ENCODE assay signal across 15 mouse cellular contexts in the genomic region with DNA sequence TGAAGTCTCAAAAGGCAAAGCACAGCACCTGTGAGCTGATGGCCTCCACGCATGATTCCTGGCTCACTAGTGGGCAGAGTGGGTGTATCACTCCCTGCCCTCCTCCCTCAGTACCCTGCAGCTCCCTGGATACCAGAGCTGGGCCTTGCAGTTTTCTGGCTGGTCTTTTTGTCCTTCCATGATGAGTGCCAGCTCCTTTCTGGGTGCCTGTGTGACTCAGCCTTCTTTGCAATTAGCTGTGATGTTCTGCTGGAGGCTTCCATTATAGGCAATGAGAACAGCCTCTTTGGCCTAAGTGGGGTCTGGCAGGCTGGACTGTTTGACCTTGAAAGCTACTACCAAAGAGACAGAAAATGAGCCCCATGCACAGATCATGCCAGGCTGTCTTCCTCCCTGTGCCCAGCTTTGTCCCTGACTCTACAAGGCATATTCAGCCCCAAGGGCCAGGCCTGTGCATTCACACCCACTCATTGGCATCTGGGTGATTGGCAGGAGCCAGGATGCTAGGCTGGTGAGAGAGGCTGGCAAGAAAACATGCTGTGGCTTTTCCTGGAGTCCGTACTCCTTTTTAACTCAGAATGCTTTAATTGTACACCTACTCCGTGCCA. TPM values are rescaled to one million over a fixed set of nuclear protein-coding genes. Genes with fewer than 3 reads are reported as not detected.
DNase-seq lines count a peak whose midpoint lies in the region; ATAC-seq and TF ChIP-seq lines count a peak whose summit lies in the region.
"Had no signal": no experiment of that assay in that cellular context is flagged by ENCODE, and none has a peak within 500 bp of the region (broad histone marks: within the 10 kb centered on the region; RNA-seq: fewer than 3 reads in every experiment).

No protein-coding gene starts in this region.

- DNase-seq in frontal cortex, postnatal 10 days (ENCODE audit: low spot score in 2 of 2): no peak
- peak; percentile 39 for DNase-seq in brain, embryonic 14.5 days (ENCODE audit: low read depth)
- peak; percentile 42 to 57 for DNase-seq in cerebellum, postnatal 10 days
- peak; percentile 80 for DNase-seq in layer of hippocampus, adult 9-11 months
- DNase-seq in kidney, postnatal 10 days: no peak
- DNase-seq in thymus, postnatal 36 days: no peak
- DNase-seq: embryo, embryonic 11 days; heart, adult 11 months; lung, postnatal 10 days had no signal

- no peak for TF ChIP-seq CTCF in brain, embryonic 14.5 days (IDR thresholded peaks at IDR 0.05; ENCODE audit: borderline replicate concordance, extremely low read depth, insufficient read depth, insufficient read length)

- ATAC-seq in frontal cortex, adult (ENCODE audit: low TSS enrichment): peak; percentile 56
- ATAC-seq: inflammation-experienced regulatory T-cells, adult 6 months had no signal

- no peak for TF ChIP-seq POLR2A in brain, embryonic 14.5 days (IDR thresholded peaks at IDR 0.05; ENCODE audit: borderline replicate concordance, extremely low read depth, insufficient read depth, insufficient read length, poor library complexity, severe bottlenecking)

RNA-seq across cellular contexts. Expression of gene Crygs, which starts 32.0 kb away (rescaled TPM):
- not detected in 2 replicates for polyA plus RNA-seq in brain, embryonic 14.5 days (2012; rRNA removed)
- polyA plus RNA-seq: C2C12; heart, embryonic 15.5 days; inflammation-experienced regulatory T-cells, adult 6 months; limb, embryonic 13.5 days; neural tube, embryonic 12.5 days had no signal

Comparison
In these comparisons a context has a peak if more than half of its experiments do, and no peak if none do; other contexts are left out.
1. DNase-seq: peak in brain, embryonic 14.5 days (single experiment), cerebellum, postnatal 10 days (2 of 2) and layer of hippocampus, adult 9-11 months (single experiment); none in frontal cortex, postnatal 10 days (0 of 2), kidney, postnatal 10 days (single experiment) and thymus, postnatal 36 days (0 of 2).